Mouse (Mus musculus) heart, embryonic 11.5 days (tissue): ENCODE measurements around the gene Pcbp2. TPM values are rescaled to one million over a fixed set of nuclear protein-coding genes. Genes with fewer than 3 reads are reported as not detected.
A peak's percentile ranks its signal among the peaks of the same experiment; 100 is the strongest.

Source experiments
- ATAC-seq: fragments of 200-750 bp; cut with Nextera tagmentation; replicated peaks from 2 replicates; pipeline ENCODE4 v1.8.0; 2017; ENCODE audit warnings: moderate library complexity; ENCODE audit not compliant: insufficient number of reproducible peaks, low FRiP score, low TSS enrichment
- H3K27ac ChIP-seq: fragments of 300-500 bp; sonication (generic); 2 replicates; pipeline ENCODE4 v1.5.1; 2014; ENCODE audit warnings: mild to moderate bottlenecking, low read depth, low read length
- H3K27me3 ChIP-seq: fragments of 300-500 bp; sonication (generic); 2 replicates; pipeline ENCODE4 v1.6.1; 2014; ENCODE audit warnings: mild to moderate bottlenecking, low read length, mixed read lengths; ENCODE audit not compliant: control insufficient read depth, insufficient read depth
- H3K36me3 ChIP-seq: fragments of 300-500 bp; sonication (generic); 2 replicates; pipeline ENCODE4 v1.6.1; 2014; ENCODE audit warnings: mild to moderate bottlenecking, low read length, moderate library complexity, mixed read lengths; ENCODE audit not compliant: control insufficient read depth, insufficient read depth
- H3K4me1 ChIP-seq: fragments of 300-500 bp; sonication (generic); 2 replicates; pipeline ENCODE4 v1.6.1; 2014; ENCODE audit warnings: low read length; ENCODE audit not compliant: control insufficient read depth, insufficient read depth
- H3K4me2 ChIP-seq: fragments of 300-500 bp; sonication (generic); 2 replicates; pipeline ENCODE4 v1.6.1; 2014; ENCODE audit warnings: mild to moderate bottlenecking, moderate library complexity
- H3K4me3 ChIP-seq: fragments of 300-500 bp; sonication (generic); 2 replicates; pipeline ENCODE4 v1.5.1; 2014; ENCODE audit warnings: low read depth, low read length
- H3K9ac ChIP-seq: fragments of 300-500 bp; sonication (generic); 2 replicates; pipeline ENCODE4 v1.6.1; 2014; ENCODE audit warnings: mild to moderate bottlenecking, low read depth, low read length, moderate library complexity
- H3K9me3 ChIP-seq: fragments of 300-500 bp; sonication (generic); replicated peaks from 2 replicates; pipeline ENCODE4 v1.6.1; 2016; ENCODE audit warnings: low read length; ENCODE audit not compliant: control insufficient read depth
- WGBS: fragments of 180-500 bp; shearing (Covaris S2); extraction: QIAGEN DNeasy Blood & Tissue Kit; methylation state at CpG from one replicate; pipeline ENCODE4 v1.1.7; 2014; ENCODE audit not compliant: insufficient replicate concordance; 5-methylcytosine and 5-hydroxymethylcytosine counted together
- polyA plus RNA-seq: library from polyadenylated mRNA; unstranded; fragments of >200 nt; fragmentation: Nextera tagmentation; extraction: Ambion mirVana; gene quantifications from 2 replicates; pipeline ENCODE4 v1.2.1, GENCODE M21; 2014

Gene Pcbp2
- polyA plus RNA-seq, 1 experiment from 2014 or later, result 213 TPM

GRCm38 (mm10) chr15:102506464-102506830, 36.1 kb downstream of the Pcbp2 start:
- Histone ChIP-seq H3K27me3 (no peaks in the 10 kb centered on the region), H3K4me2 (no peak overlapping the region), H3K9ac (no peak overlapping the region), H3K36me3 (peaks cover 23% of the 10 kb centered on the region), H3K9me3 (no peaks in the 10 kb centered on the region), H3K4me3 (no peak overlapping the region), H3K27ac (no peak overlapping the region), H3K4me1 (peaks cover 18% of the 10 kb centered on the region)
- ATAC-seq, result no peak
- WGBS, result 64% methylated on average over 2 of the region's 2 CpGs

DNA sequence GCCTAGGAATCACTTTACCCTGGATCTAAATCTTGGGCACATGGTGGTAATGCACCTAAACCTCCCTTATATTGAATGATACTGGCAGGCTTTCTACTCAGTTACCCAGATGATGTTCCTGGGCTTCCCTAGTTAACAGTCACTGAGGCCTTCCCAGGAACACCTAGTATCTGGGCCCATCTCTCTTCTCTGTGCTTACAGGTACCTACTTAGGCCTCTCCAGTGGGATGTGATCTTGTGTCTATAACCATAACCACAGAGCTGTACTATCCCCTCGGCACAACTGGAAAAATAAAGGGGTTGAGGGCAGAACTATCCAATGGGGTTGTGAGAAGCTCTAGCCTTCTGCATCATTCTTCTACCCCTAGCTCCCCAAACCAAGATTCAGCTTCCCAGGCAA, 36.5 kb downstream of the Pcbp2 start:
- Histone ChIP-seq H3K4me2 (no peak overlapping the region), H3K9ac (no peak overlapping the region), H3K27me3 (no peaks in the 10 kb centered on the region), H3K4me3 (no peak overlapping the region), H3K36me3 (peaks cover 19% of the 10 kb centered on the region), H3K9me3 (no peaks in the 10 kb centered on the region), H3K4me1 (peaks cover 22% of the 10 kb centered on the region), H3K27ac (no peak overlapping the region)
- no peak for ATAC-seq
- 100% methylated on average over 1 of the region's 1 CpGs for WGBS

- Histone ChIP-seq H3K4me2 (no peak overlapping the region), H3K36me3 (peaks cover 16% of the 10 kb centered on the region), H3K4me3 (no peak overlapping the region), H3K27ac (no peak overlapping the region), H3K4me1 (peaks cover 29% of the 10 kb centered on the region), H3K27me3 (no peaks in the 10 kb centered on the region), H3K9ac (no peak overlapping the region), H3K9me3 (no peaks in the 10 kb centered on the region)
- ATAC-seq, result no peak
Observed at GRCm38 (mm10) chr15:102507561-102507960, 37.2 kb downstream of the Pcbp2 start.

GRCm38 (mm10) chr15:102508336-102508735, 38.0 kb downstream of the Pcbp2 start:
- Histone ChIP-seq H3K36me3 (peaks cover 12% of the 10 kb centered on the region), H3K27ac (no peak overlapping the region), H3K4me1 (peaks cover 30% of the 10 kb centered on the region), H3K27me3 (no peaks in the 10 kb centered on the region), H3K4me2 (no peak overlapping the region), H3K4me3 (no peak overlapping the region), H3K9me3 (no peaks in the 10 kb centered on the region), H3K9ac (no peak overlapping the region)
- no peak for ATAC-seq
- 79% methylated on average over 3 of the region's 3 CpGs for WGBS

DNA sequence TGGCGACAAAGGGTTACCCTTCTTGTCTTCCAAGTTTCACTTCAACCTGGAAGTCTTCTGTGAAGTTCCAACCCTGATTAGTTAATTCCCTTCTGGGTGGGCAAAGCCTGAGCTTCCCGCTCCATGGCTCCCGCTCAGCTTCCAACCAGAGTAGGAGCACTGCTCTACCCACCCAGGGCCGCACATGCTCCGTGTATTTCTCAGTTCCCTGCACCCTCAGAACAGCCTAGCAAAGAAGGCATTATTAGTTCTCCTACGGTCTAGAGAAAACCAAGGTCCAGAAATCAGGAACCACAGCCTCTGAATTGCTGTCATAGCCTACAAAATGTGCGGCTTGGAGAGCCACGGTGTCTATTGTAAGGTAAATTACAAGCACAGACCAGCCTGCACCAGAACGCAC, 39.8 kb downstream of the Pcbp2 start:
- no peaks in the 10 kb centered on the region for H3K9me3 ChIP-seq
- H3K27ac ChIP-seq, result peak overlapping the region; percentile 77
- peak overlapping the region; percentile 77 for H3K9ac ChIP-seq
- ATAC-seq, result peak; percentile 16; the same call in 1 of the 2 replicates
- H3K4me2 ChIP-seq, result peak overlapping the region; percentile 91
- no peaks in the 10 kb centered on the region for H3K27me3 ChIP-seq
- WGBS, result 7% methylated on average over 9 of the region's 9 CpGs
- H3K36me3 ChIP-seq, result no peaks in the 10 kb centered on the region
- peak overlapping the region; percentile 66 for H3K4me3 ChIP-seq
- H3K4me1 ChIP-seq, result peaks cover 30% of the 10 kb centered on the region

DNA sequence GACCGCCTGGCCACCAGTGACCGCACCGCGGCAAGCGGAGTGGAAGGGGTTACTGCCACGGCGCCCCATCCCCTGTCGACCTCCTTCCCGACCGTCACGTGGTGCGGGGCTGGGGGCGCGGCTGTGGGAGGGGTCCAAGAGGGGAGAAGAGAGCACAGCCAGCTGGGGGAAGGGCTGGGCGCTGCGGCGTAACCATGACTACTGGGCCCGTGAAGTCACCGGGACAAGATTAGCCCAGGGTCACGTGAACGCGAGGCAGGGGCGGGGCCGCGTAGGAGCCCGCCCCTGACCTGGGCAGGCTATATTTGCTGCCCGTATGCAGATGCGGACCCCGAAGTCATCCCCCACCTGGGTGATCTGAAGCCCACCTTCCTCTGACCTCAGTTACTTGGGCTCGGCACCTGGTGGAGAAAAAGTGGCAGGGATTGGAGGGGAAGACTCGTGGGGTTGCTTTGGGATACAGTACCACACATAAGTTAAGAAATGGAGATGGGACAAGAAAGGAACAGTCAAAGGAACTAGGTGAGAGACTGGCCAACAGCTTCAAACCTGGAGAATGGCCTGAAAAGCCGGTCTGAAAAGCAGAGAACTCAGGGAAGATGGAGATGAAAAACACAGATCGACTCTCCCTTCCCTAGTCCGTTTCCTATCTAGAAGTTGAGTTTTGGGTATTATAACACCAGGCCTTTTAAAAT, 40.4 kb downstream of the Pcbp2 start:
- H3K27me3 ChIP-seq, result no peaks in the 10 kb centered on the region
- 4% methylated on average over 34 of the region's 34 CpGs for WGBS

DNA sequence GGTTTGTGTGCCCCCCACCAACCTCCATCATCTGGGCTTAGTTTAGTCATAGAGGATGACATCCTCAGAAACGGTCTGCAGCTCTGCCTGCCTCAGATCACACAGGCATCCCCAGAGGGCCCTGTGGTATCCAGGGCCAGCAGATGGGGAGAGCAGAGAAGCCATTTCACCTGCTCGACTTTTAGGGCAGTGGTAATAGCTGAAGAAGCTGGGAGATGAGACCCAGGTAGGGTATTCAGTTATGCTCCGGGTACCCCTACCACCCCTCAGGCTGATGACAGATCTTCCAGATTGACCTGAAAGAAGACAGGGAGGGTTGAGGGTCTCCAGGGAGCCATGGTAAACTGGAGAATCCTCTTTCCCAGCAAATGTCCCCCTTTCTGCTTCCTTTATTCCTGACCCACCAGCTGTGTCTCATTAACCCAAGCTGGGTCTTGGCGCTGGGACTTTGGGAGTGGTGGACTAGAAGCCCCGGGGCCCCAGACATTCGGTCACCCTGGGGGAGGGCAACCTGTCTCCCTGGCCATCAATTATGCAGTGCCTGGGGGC, 41.0 kb downstream of the Pcbp2 start:
- 21% methylated on average over 6 of the region's 6 CpGs for WGBS
- ATAC-seq, result no peak
- no peaks in the 10 kb centered on the region for H3K9me3 ChIP-seq
- H3K4me1 ChIP-seq, result peaks cover 37% of the 10 kb centered on the region
- H3K4me2 ChIP-seq, result peak overlapping the region; percentile 91
- peak overlapping the region; percentile 66; the same call in 1 of the 2 replicates for H3K4me3 ChIP-seq
- H3K27me3 ChIP-seq, result no peaks in the 10 kb centered on the region
- no peaks in the 10 kb centered on the region for H3K36me3 ChIP-seq
- peak overlapping the region; percentile 77 for H3K27ac ChIP-seq
- H3K9ac ChIP-seq, result no peak overlapping the region

More for the DNA sequence above, 40.4 kb downstream of the Pcbp2 start:
- Histone ChIP-seq H3K27ac (peak overlapping the region; percentile 77), H3K9me3 (no peaks in the 10 kb centered on the region), H3K9ac (peak overlapping the region; percentile 77), H3K4me3 (peak overlapping the region; percentile 66), H3K36me3 (no peaks in the 10 kb centered on the region), H3K4me1 (peaks cover 31% of the 10 kb centered on the region), H3K4me2 (peak overlapping the region; percentile 91)
- peak; percentile 95 for ATAC-seq

DNA sequence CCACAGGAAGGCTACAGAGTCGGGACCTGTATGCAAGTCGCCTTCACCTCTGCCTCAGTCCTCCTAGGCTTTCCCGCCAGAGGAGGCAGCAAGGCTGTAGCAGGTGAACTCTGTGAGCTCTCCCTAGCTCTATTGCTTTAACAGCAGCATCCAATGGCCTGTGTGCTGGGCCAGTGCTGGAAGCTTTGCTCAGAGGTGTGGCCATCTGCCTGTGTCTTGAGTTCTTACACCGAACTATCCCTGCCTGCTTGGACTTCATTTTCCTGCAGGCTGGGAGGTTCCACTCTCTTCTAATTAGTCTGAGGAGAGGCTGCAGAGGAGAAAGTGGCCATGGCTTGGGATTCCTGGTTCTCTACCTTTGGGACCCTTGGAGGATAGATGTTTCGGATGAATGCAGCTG, 41.7 kb downstream of the Pcbp2 start:
- Histone ChIP-seq H3K9ac (no peak overlapping the region), H3K4me3 (no peak overlapping the region), H3K27me3 (no peaks in the 10 kb centered on the region), H3K27ac (peak overlapping the region; percentile 32; the same call in 1 of the 2 replicates), H3K9me3 (no peaks in the 10 kb centered on the region), H3K36me3 (no peaks in the 10 kb centered on the region), H3K4me2 (no peak overlapping the region), H3K4me1 (peaks cover 37% of the 10 kb centered on the region)
- 45% methylated on average over 5 of the region's 5 CpGs for WGBS
- no peak for ATAC-seq

- ATAC-seq, result no peak
- Histone ChIP-seq H3K9me3 (no peaks in the 10 kb centered on the region), H3K36me3 (no peaks in the 10 kb centered on the region), H3K9ac (no peak overlapping the region), H3K27ac (no peak overlapping the region), H3K4me3 (no peak overlapping the region), H3K27me3 (no peaks in the 10 kb centered on the region), H3K4me2 (no peak overlapping the region), H3K4me1 (peaks cover 37% of the 10 kb centered on the region)
Observed at GRCm38 (mm10) chr15:102512471-102512870, 42.1 kb downstream of the Pcbp2 start.
